Mouse (Mus musculus) embryonic fibroblast, embryonic 13.5 days (primary cell): ENCODE results near the gene Zscan10. TPM values are rescaled to one million over a fixed set of nuclear protein-coding genes. Genes with fewer than 3 reads are reported as not detected.

ENCODE experiments used
- H3K27ac ChIP-seq: 2 replicates; pipeline ENCODE4 v1.5.1; 2012; ENCODE audit warnings: low read length, control low read depth, inconsistent platforms; ENCODE audit not compliant: insufficient read depth
- H3K4me1 ChIP-seq: 2 replicates; pipeline ENCODE4 v1.6.1; 2011; ENCODE audit warnings: low read length; ENCODE audit not compliant: control insufficient read depth, insufficient read depth
- H3K4me3 ChIP-seq: 2 replicates; pipeline ENCODE4 v1.5.1; 2011; ENCODE audit warnings: mild to moderate bottlenecking, control low read depth, low read length; ENCODE audit not compliant: insufficient read depth
- CTCF ChIP-seq: IDR thresholded peaks from 2 replicates; pipeline ENCODE4 v1.5.1; 2011; ENCODE audit warnings: mild to moderate bottlenecking, control low read depth, low read length, moderate library complexity, borderline replicate concordance; ENCODE audit not compliant: insufficient read depth
- POLR2A ChIP-seq: IDR thresholded peaks from 2 replicates; pipeline ENCODE4 v1.6.1; 2011; ENCODE audit warnings: low read depth, mild to moderate bottlenecking, control low read depth, low read length, moderate library complexity
- polyA plus RNA-seq: library from polyadenylated mRNA; stranded (reverse); fragments of >200 nt; gene quantifications from 2 replicates; pipeline ENCODE4 v1.2.4, GENCODE M21; 2011; ENCODE audit warnings: low read depth; ENCODE audit not compliant: missing spikeins, insufficient read length

Zscan10 gene
- polyA plus RNA-seq, 1 experiment, result not detected

DNA sequence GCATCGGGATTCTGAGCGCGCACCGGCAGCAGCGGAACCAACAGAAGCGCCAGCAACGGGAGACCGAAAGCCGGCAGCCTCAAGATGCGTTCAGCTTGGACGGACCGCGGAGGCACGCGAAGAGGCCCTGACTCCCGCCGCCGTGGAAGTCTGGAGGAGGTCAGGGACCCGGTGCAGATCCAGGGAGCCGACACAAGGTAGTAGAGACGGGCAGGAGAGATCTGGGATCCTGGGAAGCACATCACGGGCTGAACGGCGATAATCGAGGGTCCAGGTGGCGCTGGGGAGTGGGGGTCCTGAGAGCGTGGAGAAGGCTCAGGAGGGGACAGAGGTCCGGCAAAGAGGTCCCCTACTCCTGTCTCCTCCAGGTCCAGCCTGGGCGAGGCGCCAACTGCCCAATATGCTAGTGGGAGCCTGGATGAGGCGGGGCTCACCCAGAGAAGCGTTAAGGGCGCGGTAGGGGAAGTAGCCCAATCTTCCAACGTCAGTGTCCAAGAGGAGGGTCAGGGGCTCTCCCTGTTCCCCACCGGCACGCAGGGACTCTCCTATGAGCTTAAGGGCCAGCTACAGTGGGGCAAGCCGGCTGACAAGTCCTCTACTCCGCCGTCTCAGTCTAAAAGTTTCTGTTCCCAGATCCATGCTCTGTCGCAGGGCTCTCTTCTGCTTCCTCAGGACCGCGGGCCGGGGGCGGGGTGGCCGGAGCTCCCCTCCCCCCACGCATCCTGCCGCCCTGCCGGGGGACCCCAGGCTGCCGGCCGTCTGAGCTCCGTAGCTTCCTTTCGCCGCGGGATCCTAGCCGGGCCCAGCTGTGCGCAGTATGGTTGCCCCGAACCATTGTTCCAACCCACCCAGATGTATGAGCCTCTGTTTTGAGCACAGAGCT, 44.2 kb downstream of the Zscan10 start, which contains the start of gene Mmp25:
Gene Mmp25 (minus strand): TSS at position 665 of the 883 bp plus-strand sequence.
- no peak for TF ChIP-seq POLR2A
- H3K4me3 ChIP-seq, result peak within 1 kb of the TSS; percentile 31
- no peaks in the 10 kb centered on the region for H3K4me1 ChIP-seq
- H3K27ac ChIP-seq, result no peak within 1 kb of the TSS

DNA sequence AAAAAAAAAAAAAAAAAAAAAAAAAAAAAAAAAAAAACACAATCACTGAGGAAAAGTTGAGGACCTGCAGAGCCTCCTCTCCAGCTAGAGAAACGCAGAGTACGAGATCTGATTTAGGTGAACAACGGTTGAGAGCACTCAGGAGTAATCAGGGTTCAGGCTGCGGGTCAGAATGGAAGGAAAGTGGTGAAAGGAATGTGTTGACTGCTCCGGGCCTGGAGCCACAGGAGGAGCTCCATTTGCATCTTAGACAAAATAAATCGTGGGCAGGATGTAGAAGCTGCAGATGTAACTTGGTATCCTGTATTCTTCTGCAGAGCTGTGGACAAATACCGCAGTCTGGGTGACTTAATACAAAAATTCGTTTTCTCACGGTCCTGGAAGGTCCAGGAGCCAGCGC, 45.2 kb downstream of the Zscan10 start:
- no peak for TF ChIP-seq POLR2A
- TF ChIP-seq CTCF, result no peak
- Histone ChIP-seq H3K27ac (no peak overlapping the region), H3K4me1 (no peaks in the 10 kb centered on the region), H3K4me3 (no peak overlapping the region)

DNA sequence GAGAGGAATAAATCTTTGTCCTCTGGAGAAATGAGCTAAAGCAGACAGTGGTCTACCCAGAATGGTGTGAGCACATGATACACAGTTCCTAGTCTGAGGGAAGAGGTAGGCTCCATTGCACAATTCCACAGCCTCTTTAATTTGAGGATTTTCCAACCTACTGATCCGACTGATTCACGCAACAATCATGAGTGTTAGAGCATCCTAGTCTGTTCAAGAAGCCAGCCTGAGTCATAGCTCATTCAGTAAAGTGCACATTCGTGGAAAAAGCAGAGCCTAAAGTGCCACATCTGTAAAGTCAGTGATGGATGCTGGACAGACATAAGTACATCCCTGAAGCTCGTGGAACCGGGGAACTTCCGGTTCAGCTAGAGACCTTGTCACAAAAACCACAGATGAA, 50.7 kb downstream of the Zscan10 start:
- no peak overlapping the region for H3K27ac ChIP-seq
- TF ChIP-seq POLR2A (no peak), CTCF (no peak)

DNA sequence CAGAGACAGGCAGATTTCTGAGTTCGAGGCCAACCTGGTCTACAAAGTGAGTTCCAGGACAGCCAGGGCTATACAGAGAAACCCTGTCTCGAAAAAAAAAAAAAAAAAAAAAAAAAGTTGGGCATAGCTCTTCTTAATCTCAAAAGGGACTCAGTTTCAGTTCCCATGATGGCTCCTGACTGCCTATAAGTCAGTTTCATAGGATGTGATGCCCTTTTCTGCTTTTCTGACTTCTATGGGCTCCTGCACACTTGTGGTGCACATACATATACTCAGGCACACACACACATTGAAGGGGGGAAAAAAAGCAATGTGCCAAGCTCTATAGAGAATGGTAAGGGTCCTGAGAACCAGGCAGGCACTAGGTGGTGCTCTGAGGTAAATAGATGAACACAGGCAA, 52.7 kb downstream of the Zscan10 start:
- Histone ChIP-seq H3K27ac (no peak overlapping the region), H3K4me1 (no peaks in the 10 kb centered on the region), H3K4me3 (no peak overlapping the region)
- no peak for TF ChIP-seq POLR2A
- no peak for TF ChIP-seq CTCF

More for the DNA sequence above, 50.7 kb downstream of the Zscan10 start:
- no peak overlapping the region for H3K4me3 ChIP-seq
- H3K4me1 ChIP-seq, result no peaks in the 10 kb centered on the region

DNA sequence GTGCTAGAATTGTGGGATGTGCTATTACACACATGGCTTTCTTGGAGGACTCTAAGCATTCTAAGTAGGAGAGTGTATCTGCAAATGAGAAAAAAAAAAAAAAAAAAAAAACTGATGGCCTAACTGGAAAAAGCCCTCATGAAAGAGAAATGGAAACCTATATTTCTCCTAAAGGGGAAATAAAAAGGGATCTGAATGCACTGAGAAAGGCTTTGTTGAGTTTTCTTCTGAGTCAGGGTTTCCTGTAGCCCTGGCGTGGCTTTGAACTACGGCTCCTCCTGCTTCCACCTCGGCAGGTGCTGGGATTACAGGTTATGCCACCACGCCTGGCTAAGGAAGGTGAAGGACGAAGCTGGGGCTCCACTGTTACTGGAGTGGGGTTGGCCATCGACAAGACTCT, 53.3 kb downstream of the Zscan10 start:
- no peak overlapping the region for H3K4me3 ChIP-seq
- TF ChIP-seq POLR2A, result no peak
- no peak for TF ChIP-seq CTCF
- H3K4me1 ChIP-seq, result no peaks in the 10 kb centered on the region
- H3K27ac ChIP-seq, result no peak overlapping the region

DNA sequence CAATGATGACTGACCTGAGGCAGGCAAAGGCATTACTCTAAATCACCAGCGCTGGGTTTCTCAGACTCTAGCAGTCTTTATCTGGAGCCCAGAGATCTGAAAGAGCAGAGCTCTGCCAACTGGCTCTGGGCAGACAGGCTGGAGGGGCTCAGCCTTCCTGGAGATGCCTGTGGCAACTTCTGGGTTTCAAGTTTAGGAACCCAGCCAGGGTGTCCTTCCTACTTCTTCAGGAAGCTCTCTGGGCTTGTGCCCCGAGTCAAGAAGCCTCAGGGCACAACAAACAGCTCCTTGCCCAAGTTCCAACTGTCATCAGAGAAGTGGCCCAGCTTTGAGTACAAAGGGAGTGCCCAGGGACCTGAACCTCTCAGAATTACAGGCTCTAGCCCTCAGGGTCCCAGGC, 53.8 kb downstream of the Zscan10 start:
- TF ChIP-seq CTCF (no peak), POLR2A (no peak)
- H3K27ac ChIP-seq, result no peak overlapping the region
- no peaks in the 10 kb centered on the region for H3K4me1 ChIP-seq
- H3K4me3 ChIP-seq, result no peak overlapping the region

DNA sequence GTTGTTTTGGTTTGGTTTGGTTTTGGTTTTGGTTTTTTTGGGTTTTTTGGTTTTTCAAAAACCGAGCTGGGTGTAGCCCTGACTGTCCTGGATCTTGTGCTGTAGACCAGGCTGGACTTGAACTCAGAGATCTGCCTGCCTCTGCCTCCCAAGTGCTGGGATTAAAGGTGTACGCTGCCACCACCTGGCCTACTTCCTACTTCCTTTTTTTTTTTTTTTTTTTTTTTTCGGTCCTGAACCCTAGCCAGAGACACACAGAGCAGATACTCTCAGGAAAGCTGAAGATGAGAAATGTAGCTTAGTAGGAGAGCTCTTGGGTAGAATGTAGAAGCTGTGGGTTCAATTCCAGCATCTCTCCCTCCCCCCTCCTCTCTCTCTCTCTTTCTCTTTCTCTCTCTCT, 57.8 kb downstream of the Zscan10 start:
- TF ChIP-seq CTCF, result no peak
- no peak for TF ChIP-seq POLR2A
- no peak overlapping the region for H3K4me3 ChIP-seq
- no peaks in the 10 kb centered on the region for H3K4me1 ChIP-seq
- H3K27ac ChIP-seq, result no peak overlapping the region

DNA sequence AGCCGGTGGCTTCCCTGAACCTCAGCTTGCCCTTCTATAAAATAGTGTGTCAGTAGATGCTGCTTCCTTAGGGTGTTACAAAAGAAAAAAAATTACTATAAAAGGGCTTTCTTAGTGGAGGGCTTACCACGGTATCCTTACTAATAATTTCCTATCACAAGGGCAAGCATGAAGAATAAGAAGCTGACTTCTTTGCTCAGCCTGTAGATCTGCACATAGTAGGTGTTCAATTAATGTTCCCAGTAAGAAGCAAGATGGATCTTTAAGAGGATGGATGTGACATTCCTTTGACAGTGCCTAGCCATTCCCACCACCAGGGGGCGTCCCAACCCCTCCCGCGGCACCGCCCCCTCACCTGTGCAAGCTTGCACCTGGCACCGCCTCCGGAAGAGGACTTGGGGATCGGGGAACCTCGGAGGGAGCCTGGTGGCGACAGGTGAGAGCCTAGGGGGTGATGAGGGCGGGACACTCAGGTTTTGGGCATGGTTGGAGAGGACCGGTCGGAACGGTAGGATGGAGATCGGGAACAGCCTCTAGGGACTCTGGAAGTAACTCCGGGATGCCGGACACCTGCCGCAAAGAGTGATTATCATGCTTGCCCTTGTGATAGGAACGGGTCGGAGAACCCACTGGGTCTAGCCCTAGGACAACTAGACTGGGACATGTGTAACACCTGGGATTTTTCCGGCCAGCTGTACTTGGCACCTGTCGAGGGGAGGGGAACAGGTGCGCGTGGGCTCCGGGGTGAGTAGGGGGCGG, 59.6 kb downstream of the Zscan10 start, which contains the start of gene Bicdl2:
Gene Bicdl2 (plus strand): TSS at position 390 of the 759 bp plus-strand sequence.
- TF ChIP-seq CTCF (peak; percentile 50; the same call in 1 of the 2 replicates), POLR2A (no peak)
- no peak within 1 kb of the TSS for H3K27ac ChIP-seq
- H3K4me1 ChIP-seq, result no peaks in the 10 kb centered on the region
- H3K4me3 ChIP-seq, result no peak within 1 kb of the TSS

Other genes starting within 250 kb of the Zscan10 start
- not detected in 2 replicates for gene Vmn2r116, start 216.3 kb upstream of the Zscan10 start, polyA plus RNA-seq
- gene Vmn2r117, start 121.2 kb upstream of the Zscan10 start, polyA plus RNA-seq, result not detected in 2 replicates
- 6.5 TPM in 2 replicates for gene Zfp213, start 36.6 kb upstream of the Zscan10 start, polyA plus RNA-seq
- 5.3 and 8.1 TPM in 2 replicates for gene Zfp13, start 1.4 kb upstream of the Zscan10 start, polyA plus RNA-seq
- 0.30 and 0.50 TPM in 2 replicates for gene Mmp25, start 44.4 kb downstream of the Zscan10 start, polyA plus RNA-seq
- not detected in 2 replicates for gene Bicdl2, start 59.6 kb downstream of the Zscan10 start, polyA plus RNA-seq
- gene Hcfc1r1, start 72.7 kb downstream of the Zscan10 start, polyA plus RNA-seq, result 146 and 164 TPM in 2 replicates
- 15.7 and 20.1 TPM in 2 replicates for gene Thoc6, start 73.0 kb downstream of the Zscan10 start, polyA plus RNA-seq
- gene Tnfrsf12a, start 76.6 kb downstream of the Zscan10 start, polyA plus RNA-seq, result 126 and 221 TPM in 2 replicates
- not detected in 2 replicates for gene Cldn6, start 78.4 kb downstream of the Zscan10 start, polyA plus RNA-seq
- gene Cldn9, start 83.2 kb downstream of the Zscan10 start, polyA plus RNA-seq, result not detected in 2 replicates
- gene 1520401A03Rik, start 121.9 kb downstream of the Zscan10 start, polyA plus RNA-seq, result not detected in 2 replicates
- 9.2 and 10.9 TPM in 2 replicates for gene Pkmyt1, start 125.5 kb downstream of the Zscan10 start, polyA plus RNA-seq
- 5.1 and 6.3 TPM in 2 replicates for gene Paqr4, start 140.0 kb downstream of the Zscan10 start, polyA plus RNA-seq
- not detected in 2 replicates for gene Kremen2, start 145.0 kb downstream of the Zscan10 start, polyA plus RNA-seq
- 29.3 and 33.0 TPM in 2 replicates for gene Flywch1, start 170.7 kb downstream of the Zscan10 start, polyA plus RNA-seq
- gene Flywch2, start 185.2 kb downstream of the Zscan10 start, polyA plus RNA-seq, result 2.2 and 2.8 TPM in 2 replicates
- gene Srrm2, start 189.7 kb downstream of the Zscan10 start, polyA plus RNA-seq, result 264 and 303 TPM in 2 replicates
- 303 and 364 TPM in 2 replicates for gene Elob, start 228.3 kb downstream of the Zscan10 start, polyA plus RNA-seq
- gene Prss33, start 235.2 kb downstream of the Zscan10 start, polyA plus RNA-seq, result not detected in 2 replicates
- gene Prss32, start 243.0 kb downstream of the Zscan10 start, polyA plus RNA-seq, result not detected in 2 replicates
- not detected in 2 replicates for gene Prss41, start 243.3 kb downstream of the Zscan10 start, polyA plus RNA-seq